Mouse (Mus musculus) stomach, embryonic 15.5 days (tissue): Measurements from ENCODE around the gene Ice2. TPM values are rescaled to one million over a fixed set of nuclear protein-coding genes. Genes with fewer than 3 reads are reported as not detected.

Experiments used
- ATAC-seq: fragments of 200-750 bp; cut with Nextera tagmentation; 2 replicates; pipeline ENCODE4 v1.8.0; 2017; ENCODE audit warnings: low read depth, moderate number of reproducible peaks, moderate TSS enrichment; ENCODE audit not compliant: insufficient read depth, low FRiP score
- H3K27ac ChIP-seq: fragments of 300-500 bp; sonication (generic); 2 replicates; pipeline ENCODE4 v1.5.1; 2015; ENCODE audit warnings: mild to moderate bottlenecking, inconsistent platforms
- H3K27me3 ChIP-seq: fragments of 300-500 bp; sonication (generic); replicated peaks from 2 replicates; pipeline ENCODE4 v1.6.1; 2015; ENCODE audit warnings: inconsistent platforms
- H3K36me3 ChIP-seq: fragments of 300-500 bp; sonication (generic); 2 replicates; pipeline ENCODE4 v1.6.1; 2015; ENCODE audit warnings: inconsistent platforms
- H3K4me1 ChIP-seq: fragments of 300-500 bp; sonication (generic); 2 replicates; pipeline ENCODE4 v1.6.1; 2015; ENCODE audit warnings: inconsistent platforms
- H3K4me2 ChIP-seq: fragments of 300-500 bp; sonication (generic); 2 replicates; pipeline ENCODE4 v1.6.1; 2015; ENCODE audit warnings: mild to moderate bottlenecking, inconsistent platforms
- H3K4me3 ChIP-seq: fragments of 300-500 bp; sonication (generic); replicated peaks from 2 replicates; pipeline ENCODE4 v1.5.1; 2015; ENCODE audit warnings: inconsistent platforms
- H3K9ac ChIP-seq: fragments of 300-500 bp; sonication (generic); 2 replicates; pipeline ENCODE4 v1.6.1; 2015; ENCODE audit warnings: inconsistent platforms
- H3K9me3 ChIP-seq: fragments of 300-500 bp; sonication (generic); 2 replicates; pipeline ENCODE4 v1.6.1; 2016; ENCODE audit warnings: inconsistent platforms
- WGBS: fragments of 180-500 bp; shearing (Covaris S2); methylation state at CpG from one replicate; pipeline ENCODE4 v1.1.7; 2015; 5-methylcytosine and 5-hydroxymethylcytosine counted together
- polyA plus RNA-seq: library from polyadenylated mRNA; unstranded; fragments of >200 nt; fragmentation: Nextera tagmentation; extraction: Ambion mirVana; gene quantifications from 2 replicates; pipeline ENCODE4 v1.2.1, GENCODE M21; 2015

Ice2 gene
- 14.0 and 17.2 TPM in 2 replicates for polyA plus RNA-seq

DNA sequence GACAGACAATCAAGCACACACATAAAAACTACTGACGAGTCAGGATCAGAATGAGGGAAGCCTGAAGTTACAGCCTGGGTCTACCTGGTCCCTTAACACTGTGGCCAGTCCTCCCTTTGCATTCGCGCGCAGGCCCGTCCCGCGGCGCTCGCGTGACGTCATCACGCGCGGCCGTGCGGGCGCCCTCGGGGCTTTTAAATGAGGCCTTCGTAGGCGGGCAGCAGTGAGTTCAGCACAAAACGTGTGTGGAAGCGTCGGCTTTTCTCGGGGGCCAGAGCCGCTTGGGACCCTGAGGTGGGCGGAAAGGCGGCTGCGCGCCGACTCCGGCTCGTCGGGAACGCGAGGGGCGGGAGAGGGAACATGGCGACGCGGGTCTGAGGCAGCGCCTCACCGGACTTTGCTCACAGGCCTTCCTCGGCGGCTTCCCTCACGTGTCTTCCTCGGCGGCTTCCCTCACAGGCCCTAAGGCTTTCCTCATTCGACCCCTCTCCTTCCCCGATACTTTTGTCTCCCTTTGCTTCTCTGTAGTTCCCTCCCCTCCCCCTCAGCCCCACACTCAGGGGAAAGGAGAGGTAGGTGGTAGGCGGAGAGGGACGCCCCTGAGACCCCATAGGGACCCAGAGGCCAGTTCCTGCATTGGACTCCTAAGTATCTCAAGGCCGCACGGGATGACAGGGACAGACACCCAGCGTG is at the start of gene Ice2:
TSS of gene Ice2 (plus strand) at position 147 of the 693 bp plus-strand sequence.
- peaks cover 6% of the 10 kb centered on the region; the same call in 1 of the 2 replicates for H3K4me1 ChIP-seq
- no peaks in the 10 kb centered on the region for H3K27me3 ChIP-seq
- ATAC-seq, result peak; percentile 87
- no peaks in the 10 kb centered on the region for H3K36me3 ChIP-seq
- no peaks in the 10 kb centered on the region for H3K9me3 ChIP-seq
- peak within 1 kb of the TSS; percentile 85 for H3K9ac ChIP-seq
- peak within 1 kb of the TSS; percentile 91 for H3K4me2 ChIP-seq
- peak within 1 kb of the TSS; percentile 75 for H3K4me3 ChIP-seq
- peak within 1 kb of the TSS; percentile 94 for H3K27ac ChIP-seq
- WGBS, result under 1% methylated on average over 48 of the region's 53 CpGs

DNA sequence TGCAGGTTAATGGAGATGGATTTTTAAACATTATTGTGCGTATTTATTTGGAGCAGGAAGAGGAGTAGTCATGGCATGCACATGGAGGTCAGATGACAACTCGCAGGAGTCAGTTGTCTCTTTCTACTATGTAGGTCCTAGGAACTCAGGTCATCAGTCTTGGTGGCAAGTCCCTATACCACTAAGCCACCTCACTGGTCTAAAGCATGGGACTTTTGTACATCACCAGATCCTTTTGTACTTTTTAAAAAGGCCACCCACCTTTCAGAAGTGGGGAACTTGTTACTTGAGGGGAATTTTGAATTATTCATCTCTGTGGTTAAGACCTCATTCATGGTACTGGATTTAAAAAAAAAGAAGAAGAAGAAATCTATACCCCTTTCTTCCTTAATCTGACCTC is 48.2 kb upstream of the Ice2 start:
- Histone ChIP-seq H3K9me3 (no peaks in the 10 kb centered on the region), H3K9ac (no peak overlapping the region), H3K4me2 (no peak overlapping the region), H3K4me1 (no peaks in the 10 kb centered on the region), H3K4me3 (no peak overlapping the region), H3K27me3 (no peaks in the 10 kb centered on the region), H3K36me3 (no peaks in the 10 kb centered on the region), H3K27ac (no peak overlapping the region)
- 83% methylated on average over 2 of the region's 2 CpGs for WGBS
- no peak for ATAC-seq

DNA sequence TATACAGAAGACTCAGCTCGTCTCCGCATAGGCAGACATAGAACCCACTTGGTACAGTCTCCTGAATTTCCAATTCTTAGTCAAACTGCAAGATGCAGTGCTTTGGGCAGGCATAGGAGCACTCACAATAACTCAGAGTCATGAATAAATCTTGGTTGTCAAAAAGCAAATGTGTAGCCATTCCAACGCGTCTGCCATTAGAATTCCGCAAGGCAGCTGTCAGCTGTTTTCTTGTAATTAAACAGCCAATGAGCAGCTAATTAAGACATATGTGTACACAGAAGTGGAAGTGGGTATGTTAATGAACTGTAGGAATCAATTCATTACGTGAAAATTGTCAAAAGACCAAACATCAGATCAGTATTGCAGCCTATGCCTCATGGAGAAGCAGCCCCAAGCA is 43.5 kb upstream of the Ice2 start:
- Histone ChIP-seq H3K4me1 (no peaks in the 10 kb centered on the region), H3K9me3 (no peaks in the 10 kb centered on the region), H3K27me3 (no peaks in the 10 kb centered on the region), H3K4me3 (no peak overlapping the region), H3K4me2 (no peak overlapping the region), H3K9ac (no peak overlapping the region), H3K36me3 (no peaks in the 10 kb centered on the region), H3K27ac (no peak overlapping the region)
- no peak for ATAC-seq
- 79% methylated on average over 6 of the region's 6 CpGs for WGBS

DNA sequence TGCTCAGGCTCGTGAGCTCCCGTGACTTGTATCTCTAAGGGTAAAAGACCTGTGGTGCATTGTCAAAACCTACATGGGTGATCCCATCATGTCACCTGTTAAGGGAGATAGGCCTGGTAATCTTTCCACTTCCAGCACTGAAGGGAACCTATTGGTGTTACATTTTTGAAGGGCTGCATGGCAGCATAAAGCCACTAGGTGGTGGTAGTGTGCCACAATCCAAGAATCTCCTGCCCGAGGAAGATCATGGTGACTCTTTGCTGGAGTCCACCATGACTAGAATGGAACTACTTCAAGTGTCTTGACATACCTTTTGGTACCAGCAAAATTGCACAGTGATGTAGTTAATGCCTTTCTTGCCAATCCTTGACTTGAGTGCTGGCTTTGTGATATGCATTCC is 39.9 kb upstream of the Ice2 start:
- no peaks in the 10 kb centered on the region for H3K4me1 ChIP-seq
- ATAC-seq, result no peak
- H3K27me3 ChIP-seq, result no peaks in the 10 kb centered on the region
- no peaks in the 10 kb centered on the region for H3K36me3 ChIP-seq
- H3K4me3 ChIP-seq, result no peak overlapping the region
- H3K9me3 ChIP-seq, result no peaks in the 10 kb centered on the region
- no peak overlapping the region for H3K4me2 ChIP-seq
- H3K9ac ChIP-seq, result no peak overlapping the region
- 36% methylated on average over 3 of the region's 3 CpGs for WGBS
- H3K27ac ChIP-seq, result no peak overlapping the region

DNA sequence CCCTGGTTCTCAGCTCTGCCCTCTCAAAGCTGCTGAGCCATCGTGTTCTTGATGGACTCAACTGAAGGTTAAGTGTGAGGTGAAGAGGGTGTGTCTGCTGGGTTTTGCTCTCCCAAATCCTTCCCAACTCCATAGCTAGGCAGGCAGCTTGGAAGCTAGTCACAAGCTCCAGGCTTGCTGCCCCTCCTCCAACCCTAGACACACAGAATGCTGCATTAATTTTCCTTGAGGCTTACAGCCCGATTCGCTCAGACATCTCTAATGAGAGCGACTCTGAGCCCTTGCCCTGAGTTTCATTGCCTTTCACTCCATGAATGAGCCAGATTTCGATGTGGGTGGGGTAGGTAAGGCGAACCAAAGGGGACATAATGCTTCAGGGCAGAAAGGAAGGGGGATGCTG is 38.9 kb upstream of the Ice2 start:
- Histone ChIP-seq H3K4me3 (no peak overlapping the region), H3K4me1 (no peaks in the 10 kb centered on the region), H3K9me3 (no peaks in the 10 kb centered on the region), H3K9ac (no peak overlapping the region), H3K27ac (no peak overlapping the region), H3K36me3 (no peaks in the 10 kb centered on the region), H3K4me2 (no peak overlapping the region), H3K27me3 (no peaks in the 10 kb centered on the region)
- 74% methylated on average over 6 of the region's 6 CpGs for WGBS
- no peak for ATAC-seq

DNA sequence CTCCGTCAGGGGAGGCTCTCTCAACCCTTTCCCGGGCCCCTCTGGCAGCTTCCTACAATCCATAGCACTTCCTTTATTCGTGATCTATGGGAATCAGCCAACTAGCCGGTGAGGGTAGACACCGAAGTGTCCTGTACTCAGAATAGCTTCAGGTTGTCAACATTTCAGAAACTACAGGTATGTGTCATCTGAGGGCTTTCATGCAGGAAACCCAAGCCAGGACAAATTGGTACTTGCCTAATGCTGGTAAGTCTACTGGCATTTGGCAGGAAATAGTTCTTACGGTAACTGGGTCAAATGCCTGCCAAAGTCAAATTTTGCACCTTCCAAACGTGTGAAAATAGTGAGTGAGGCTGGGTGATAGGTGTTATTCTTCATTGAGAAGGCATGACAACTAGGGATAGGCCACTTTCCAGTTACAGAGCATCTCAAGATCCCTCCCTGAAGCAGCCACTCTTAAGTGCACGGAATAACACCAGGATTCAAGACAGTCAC is 35.7 kb upstream of the Ice2 start:
- H3K36me3 ChIP-seq, result no peaks in the 10 kb centered on the region
- ATAC-seq, result no peak
- 82% methylated on average over 8 of the region's 8 CpGs for WGBS
- no peak overlapping the region for H3K4me3 ChIP-seq
- H3K27ac ChIP-seq, result no peak overlapping the region
- H3K27me3 ChIP-seq, result no peaks in the 10 kb centered on the region
- no peaks in the 10 kb centered on the region for H3K4me1 ChIP-seq
- H3K9ac ChIP-seq, result no peak overlapping the region
- no peak overlapping the region for H3K4me2 ChIP-seq
- no peaks in the 10 kb centered on the region for H3K9me3 ChIP-seq

DNA sequence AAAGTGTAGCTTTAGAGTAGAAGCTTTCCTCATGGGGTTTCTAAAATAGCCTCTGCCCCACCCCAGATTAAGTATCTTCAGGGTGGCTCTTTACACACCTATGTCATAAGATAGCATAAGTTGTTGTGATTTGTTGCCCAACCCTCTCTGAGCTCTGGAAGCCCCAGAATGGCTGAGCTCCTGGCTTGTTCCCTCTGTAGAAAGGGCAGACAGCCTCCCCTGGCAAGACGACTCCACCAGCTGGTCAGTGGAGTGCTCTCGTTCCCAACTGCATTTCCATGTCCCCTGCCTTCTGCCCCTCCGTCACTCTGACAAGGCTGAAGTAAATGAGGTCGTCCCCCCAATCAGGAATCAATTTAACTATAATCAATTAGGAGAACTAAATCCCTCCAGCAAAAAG is 34.9 kb upstream of the Ice2 start:
- no peak for ATAC-seq
- no peaks in the 10 kb centered on the region for H3K27me3 ChIP-seq
- H3K9me3 ChIP-seq, result no peaks in the 10 kb centered on the region
- H3K36me3 ChIP-seq, result no peaks in the 10 kb centered on the region
- WGBS, result 54% methylated on average over 4 of the region's 4 CpGs
- no peak overlapping the region for H3K4me3 ChIP-seq
- H3K4me2 ChIP-seq, result no peak overlapping the region
- no peaks in the 10 kb centered on the region for H3K4me1 ChIP-seq
- no peak overlapping the region for H3K9ac ChIP-seq
- H3K27ac ChIP-seq, result no peak overlapping the region

DNA sequence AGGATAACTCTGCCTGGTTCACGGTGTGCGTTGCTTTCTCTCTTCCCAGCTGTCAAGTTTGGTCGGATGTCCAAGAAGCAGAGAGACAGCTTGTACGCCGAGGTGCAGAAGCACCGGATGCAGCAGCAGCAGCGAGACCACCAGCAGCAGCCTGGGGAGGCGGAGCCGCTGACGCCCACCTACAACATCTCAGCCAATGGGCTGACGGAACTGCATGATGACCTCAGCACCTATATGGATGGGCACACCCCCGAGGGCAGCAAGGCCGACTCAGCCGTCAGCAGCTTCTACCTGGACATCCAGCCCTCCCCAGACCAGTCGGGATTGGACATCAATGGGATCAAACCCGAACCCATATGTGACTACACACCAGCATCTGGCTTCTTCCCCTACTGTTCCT is 33.6 kb upstream of the Ice2 start:
- Histone ChIP-seq H3K9me3 (no peaks in the 10 kb centered on the region), H3K4me3 (no peak overlapping the region), H3K4me2 (no peak overlapping the region), H3K27ac (no peak overlapping the region), H3K9ac (no peak overlapping the region), H3K4me1 (no peaks in the 10 kb centered on the region), H3K27me3 (no peaks in the 10 kb centered on the region), H3K36me3 (no peaks in the 10 kb centered on the region)
- 60% methylated on average over 16 of the region's 16 CpGs for WGBS
- no peak for ATAC-seq

DNA sequence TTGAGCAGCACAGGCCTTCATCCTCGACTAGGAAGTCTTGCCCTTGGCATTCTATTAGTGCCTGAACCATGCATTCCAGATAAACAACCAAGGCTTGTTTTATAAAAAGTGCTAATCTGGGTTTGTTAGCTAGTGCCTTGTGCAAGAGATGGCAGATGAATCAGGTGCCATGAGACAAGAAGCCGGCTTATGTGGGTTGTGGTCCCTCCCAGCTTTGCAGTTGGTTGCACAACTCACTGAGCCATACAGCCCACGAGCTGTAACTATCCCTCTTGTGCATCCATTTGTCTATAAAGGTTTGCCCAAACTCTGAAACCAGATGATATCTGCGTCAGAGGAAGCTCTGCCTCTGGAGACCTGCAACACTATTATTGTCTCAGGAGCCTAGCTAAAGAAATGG is 30.7 kb upstream of the Ice2 start:
- no peak for ATAC-seq
- no peak overlapping the region for H3K4me3 ChIP-seq
- H3K9me3 ChIP-seq, result no peaks in the 10 kb centered on the region
- no peaks in the 10 kb centered on the region for H3K36me3 ChIP-seq
- H3K4me1 ChIP-seq, result no peaks in the 10 kb centered on the region
- no peak overlapping the region for H3K4me2 ChIP-seq
- H3K27me3 ChIP-seq, result no peaks in the 10 kb centered on the region
- WGBS, result 75% methylated on average over 4 of the region's 4 CpGs
- H3K27ac ChIP-seq, result no peak overlapping the region
- H3K9ac ChIP-seq, result no peak overlapping the region

DNA sequence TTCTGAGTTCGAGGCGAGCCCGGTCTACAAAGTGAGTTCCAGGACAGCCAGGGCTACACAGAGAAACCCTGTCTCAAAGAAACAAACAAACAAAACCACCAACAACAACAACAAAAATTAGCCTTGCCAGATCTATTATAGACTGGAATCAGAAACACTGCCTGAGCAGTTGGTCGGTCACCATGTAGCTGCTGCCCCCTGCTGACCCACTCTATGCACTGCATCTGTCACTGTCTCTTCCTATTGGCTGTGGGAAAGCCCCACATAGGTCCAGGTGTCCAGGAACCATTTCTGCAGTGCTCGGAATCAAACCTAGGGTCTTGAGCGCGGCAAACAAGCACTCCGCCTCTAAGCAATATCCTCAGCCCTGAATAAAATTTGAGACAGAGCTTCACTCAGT is 29.6 kb upstream of the Ice2 start:
- H3K36me3 ChIP-seq, result no peaks in the 10 kb centered on the region
- H3K9me3 ChIP-seq, result no peaks in the 10 kb centered on the region
- no peak overlapping the region for H3K4me3 ChIP-seq
- H3K9ac ChIP-seq, result no peak overlapping the region
- H3K27me3 ChIP-seq, result no peaks in the 10 kb centered on the region
- 72% methylated on average over 8 of the region's 8 CpGs for WGBS
- no peak for ATAC-seq
- no peak overlapping the region for H3K4me2 ChIP-seq
- no peaks in the 10 kb centered on the region for H3K4me1 ChIP-seq
- H3K27ac ChIP-seq, result no peak overlapping the region

DNA sequence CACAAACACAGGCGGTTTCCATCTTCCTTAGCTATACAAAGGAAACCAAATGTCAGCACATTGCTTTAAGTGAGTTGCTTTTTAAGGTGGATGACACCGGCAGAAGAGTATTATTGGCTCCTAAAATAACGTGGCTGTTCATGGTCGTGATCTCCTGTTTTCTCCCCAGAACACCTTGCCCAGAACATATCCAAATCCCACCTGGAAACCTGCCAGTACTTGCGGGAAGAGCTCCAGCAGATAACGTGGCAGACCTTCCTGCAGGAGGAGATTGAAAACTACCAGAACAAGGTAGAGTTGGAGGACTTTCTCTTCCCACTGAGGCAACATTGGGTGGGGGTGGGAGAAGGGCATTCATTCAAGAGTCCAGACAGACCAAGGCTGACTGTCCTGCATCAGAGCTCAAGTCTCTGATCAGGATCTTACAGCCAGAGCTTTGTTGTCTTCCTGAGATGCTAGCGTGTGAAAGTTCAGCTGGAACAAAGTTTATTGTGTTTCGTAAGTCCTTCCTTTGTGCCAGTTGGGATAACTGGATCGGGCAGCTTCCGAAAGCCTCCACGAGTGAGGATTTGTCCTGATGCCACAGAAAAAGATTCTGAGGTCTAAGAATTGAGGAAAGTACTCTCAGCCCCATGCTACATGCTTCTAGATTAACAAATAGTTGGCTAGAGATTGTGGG is 26.5 kb upstream of the Ice2 start:
- Histone ChIP-seq H3K27me3 (no peaks in the 10 kb centered on the region), H3K9me3 (no peaks in the 10 kb centered on the region), H3K4me3 (no peak overlapping the region), H3K9ac (no peak overlapping the region), H3K4me2 (no peak overlapping the region), H3K27ac (no peak overlapping the region), H3K36me3 (no peaks in the 10 kb centered on the region), H3K4me1 (no peaks in the 10 kb centered on the region)
- WGBS, result 68% methylated on average over 11 of the region's 11 CpGs
- no peak for ATAC-seq

DNA sequence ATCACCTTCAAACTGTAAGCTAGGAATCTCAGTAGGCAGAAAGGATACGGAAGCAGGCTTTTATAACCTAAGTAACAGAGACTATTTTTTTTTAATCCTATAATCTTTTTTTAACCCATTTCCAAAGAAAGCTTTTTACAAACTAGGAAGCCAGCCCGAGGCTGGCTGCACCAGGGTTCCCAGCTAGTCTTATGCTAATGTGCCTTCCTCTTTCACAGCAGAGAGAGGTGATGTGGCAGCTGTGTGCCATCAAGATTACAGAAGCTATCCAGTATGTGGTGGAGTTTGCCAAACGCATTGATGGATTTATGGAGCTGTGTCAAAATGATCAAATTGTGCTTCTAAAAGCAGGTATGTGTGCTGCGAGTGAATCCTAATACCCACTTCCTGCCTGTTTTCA is 24.8 kb upstream of the Ice2 start:
- no peaks in the 10 kb centered on the region for H3K27me3 ChIP-seq
- no peak overlapping the region for H3K4me3 ChIP-seq
- no peak for ATAC-seq
- no peak overlapping the region for H3K9ac ChIP-seq
- H3K9me3 ChIP-seq, result no peaks in the 10 kb centered on the region
- H3K4me2 ChIP-seq, result no peak overlapping the region
- H3K4me1 ChIP-seq, result no peaks in the 10 kb centered on the region
- H3K36me3 ChIP-seq, result no peaks in the 10 kb centered on the region
- WGBS, result 44% methylated on average over 4 of the region's 4 CpGs
- H3K27ac ChIP-seq, result no peak overlapping the region
